Mouse (Mus musculus): ENCODE results near the gene Ankrd65.

Ankrd65 gene

DNA sequence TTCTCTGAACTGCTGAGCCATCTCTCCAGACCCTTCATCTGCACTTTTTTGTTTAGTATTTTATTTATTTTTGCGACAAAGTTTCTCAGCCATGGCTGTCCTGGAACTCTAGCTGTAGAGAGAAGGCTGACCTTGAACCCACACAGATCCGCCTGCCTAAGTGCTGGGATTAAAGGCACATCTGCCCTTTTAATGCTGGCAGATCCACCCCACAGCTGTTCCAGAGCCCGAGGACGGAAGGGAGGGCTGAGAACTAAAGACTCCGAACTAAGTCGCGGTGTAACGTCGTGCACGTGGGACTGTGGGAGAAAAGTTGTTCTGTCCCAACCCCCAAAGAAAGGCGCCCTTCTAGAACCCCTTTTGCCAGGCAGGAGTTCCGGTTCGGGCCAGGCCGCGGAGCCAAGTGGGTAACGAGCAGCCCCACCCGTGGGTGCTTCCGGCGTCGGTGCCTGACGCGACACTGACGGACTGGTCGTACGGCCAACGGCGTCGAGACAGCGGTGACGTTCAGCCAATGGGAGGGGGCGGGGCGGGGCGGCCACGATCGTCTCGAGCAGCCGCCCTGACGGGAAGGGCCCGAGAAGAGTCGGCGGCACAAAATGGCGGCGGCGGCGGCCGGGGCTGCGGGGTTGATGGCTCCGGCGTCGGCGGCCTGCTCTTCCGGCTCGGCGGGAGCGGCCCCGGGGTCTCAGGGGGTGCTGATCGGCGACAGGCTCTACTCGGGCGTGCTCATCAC is 21.9 kb downstream of the Ankrd65 start, which contains the start of gene Ccnl2:
Gene Ccnl2 (plus strand): TSS at position 561 of the 736 bp plus-strand sequence.
- DNase-seq (ENCODE audit: low spot score in 2 of 2), result peak; percentile 85 to 91

DNA sequence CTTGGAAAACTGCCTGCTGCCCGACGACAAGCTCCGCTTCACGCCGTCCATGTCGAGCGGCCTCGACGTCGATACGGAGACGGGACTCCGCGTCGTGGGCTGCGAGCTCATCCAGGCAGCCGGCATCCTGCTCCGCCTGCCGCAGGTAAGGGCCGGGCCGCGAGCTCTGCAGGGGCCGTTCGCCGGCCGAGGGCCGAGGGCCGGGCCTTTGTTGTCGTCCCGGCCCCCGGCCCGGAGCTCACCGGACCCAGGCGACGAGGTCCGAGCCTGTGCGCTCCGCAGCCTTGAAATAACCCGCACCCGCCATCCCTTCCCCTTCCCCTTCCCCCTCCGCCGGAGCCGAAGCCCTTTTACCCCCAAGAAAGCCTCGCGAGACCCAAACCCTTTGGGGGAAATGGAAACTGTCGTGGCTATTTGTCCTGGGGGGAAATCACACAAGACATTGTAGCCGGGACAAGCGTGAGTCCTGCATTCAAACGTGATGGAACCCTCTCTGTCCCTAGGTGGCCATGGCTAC is 22.5 kb downstream of the Ankrd65 start:
- no peak for DNase-seq (ENCODE audit: low spot score in 2 of 2)

DNA sequence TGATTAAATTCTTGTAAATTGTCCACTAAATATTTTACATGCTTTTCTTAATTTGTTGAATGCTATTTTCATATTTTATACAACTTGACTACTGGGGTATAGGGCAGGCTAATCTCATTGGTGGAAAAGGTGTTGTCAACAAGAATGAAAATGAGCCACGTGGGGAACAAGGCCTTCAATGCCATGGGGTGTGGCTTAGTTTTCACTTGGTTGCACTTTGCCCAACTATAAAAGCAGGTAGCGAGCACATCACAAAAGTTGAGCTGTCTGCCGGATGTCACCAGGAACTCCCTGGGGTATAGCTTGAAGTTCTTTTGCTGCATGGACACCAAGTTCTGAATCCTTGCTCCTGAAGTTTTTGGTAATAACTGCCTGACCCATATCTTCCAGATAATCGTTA is 27.3 kb downstream of the Ankrd65 start:
- DNase-seq (ENCODE audit: low spot score in 2 of 2), result no peak

DNA sequence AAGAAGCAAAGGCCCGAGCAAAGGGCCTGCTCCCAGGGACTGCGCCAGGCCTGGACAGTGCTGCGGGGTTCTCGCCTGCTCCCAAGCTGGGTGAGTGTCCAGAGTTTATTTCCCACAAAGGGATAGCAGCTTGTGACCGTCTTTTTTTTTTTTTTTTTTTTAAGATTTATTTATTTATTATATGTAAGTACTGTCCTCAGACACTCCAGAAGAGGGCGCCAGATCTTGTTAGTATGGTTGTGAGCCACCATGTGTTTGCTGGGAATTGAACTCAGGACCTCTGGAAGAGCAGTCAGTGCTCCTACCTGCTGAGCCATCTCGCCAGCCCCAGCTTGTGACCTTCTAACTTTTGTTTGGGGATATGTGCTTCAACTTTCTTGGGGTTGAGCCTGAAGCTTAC is 30.8 kb downstream of the Ankrd65 start:
- no peak for DNase-seq (ENCODE audit: low spot score in 2 of 2)

DNA sequence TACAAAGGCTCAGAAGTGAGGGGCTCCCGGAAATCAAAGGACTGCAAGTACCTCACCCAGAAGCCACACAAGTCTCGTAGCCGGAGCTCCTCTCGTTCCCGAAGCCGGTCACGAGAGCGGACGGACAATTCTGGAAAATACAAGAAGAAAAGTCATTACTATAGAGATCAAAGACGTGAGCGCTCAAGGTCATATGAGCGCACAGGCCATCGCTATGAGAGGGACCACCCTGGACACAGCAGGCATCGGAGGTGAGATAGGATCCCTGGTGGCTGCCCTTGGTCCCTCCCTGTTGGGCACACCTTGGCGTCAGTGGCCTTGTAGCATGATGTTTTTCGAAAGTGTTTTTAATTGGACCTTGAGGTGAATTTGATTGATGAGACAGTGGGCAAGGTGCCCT is 33.2 kb downstream of the Ankrd65 start:
- no peak for DNase-seq (ENCODE audit: low spot score in 2 of 2)

DNA sequence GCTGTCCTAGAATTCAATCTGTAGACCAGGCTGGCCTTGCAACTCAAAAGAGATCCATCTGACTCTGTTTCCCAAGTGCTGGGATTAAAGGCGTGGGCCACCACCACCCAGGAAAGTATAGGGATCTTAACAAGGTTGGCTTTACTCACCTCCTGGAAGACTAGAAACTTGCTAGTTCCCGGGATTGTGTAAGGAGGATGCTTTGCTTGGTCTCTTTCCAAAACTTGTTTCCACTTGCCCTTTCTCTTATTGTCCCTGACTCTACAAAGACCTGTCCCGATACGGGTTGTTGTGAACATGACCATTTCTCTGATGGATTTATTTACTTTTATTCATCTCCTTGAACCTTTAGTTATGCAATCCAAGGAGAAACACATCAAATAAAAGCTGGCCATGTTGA is 39.6 kb downstream of the Ankrd65 start:
- no peak for DNase-seq (ENCODE audit: low spot score in 2 of 2)

DNA sequence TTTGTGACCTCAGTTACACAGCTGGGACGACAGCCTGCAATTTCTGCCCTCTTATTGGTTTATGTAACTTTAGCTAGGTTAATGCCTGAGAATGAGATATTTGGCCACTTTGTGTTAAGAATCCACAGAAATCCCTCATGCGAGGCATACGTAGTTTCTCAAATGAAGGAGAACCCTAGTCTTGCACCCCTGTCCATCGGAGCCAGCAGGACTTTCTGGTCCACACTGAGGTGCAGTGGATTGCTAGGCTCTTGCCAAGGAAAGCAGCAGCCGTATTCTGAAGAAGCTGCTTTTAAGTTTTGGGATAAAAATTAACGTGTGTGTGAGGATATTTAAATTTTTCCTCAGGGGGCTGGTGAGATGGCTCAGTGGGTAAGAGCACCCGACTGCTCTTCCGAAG is 40.4 kb downstream of the Ankrd65 start:
- DNase-seq (ENCODE audit: low spot score in 2 of 2), result no peak

DNA sequence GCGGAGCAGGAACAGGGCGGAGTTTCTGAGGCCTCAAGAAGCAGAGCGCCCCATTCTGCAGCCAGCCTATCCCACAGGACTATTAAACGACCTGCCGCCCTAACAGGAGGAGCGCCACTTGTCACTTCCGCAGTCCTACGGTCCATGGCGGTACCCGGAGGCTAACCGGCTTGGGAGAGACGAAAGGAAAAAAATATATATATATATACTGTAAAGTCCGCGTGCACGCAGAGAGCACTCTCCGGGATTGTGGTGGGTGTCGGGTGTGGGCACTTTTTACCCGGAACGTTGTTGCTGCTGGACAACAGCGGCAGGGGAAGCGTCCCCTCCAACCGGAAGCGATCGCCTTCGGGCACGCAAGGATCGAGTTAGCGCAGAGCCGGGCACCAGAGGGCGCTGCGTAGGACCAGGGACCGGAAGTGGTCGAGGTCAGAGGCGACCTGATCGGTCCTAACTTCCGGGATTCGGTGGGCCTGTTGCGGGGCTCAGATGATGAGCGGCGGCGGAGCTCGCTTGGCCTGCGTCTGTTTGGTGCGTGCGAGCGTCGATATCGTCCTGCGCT is 41.0 kb downstream of the Ankrd65 start, which contains the start of gene Aurkaip1:
Gene Aurkaip1 (plus strand): TSS at position 68 of the 562 bp plus-strand sequence.
- DNase-seq (ENCODE audit: low spot score in 2 of 2), result peak; percentile 85 to 97

DNA sequence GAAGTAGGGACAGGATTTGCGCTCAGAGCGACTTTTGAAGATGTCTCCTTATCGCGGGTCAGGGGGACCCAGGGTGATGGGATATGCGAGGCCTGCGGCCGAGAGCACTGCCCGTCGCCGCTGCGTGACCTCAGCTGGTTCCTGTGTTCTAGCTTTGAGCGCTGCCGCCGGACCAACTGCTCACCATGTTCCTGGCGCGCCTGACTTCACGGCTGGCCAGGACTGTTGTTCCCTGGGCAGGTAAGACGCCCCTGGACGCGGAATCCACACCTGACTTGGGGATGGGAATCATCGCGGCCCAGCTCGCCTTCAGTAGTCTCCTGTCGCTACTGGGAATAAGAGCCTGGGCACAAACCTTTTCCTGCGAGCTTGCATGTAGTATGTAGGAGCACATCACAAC is 41.6 kb downstream of the Ankrd65 start:
- peak in 1 of 2 experiments; percentile 29 for DNase-seq (ENCODE audit: low spot score in 2 of 2)

DNA sequence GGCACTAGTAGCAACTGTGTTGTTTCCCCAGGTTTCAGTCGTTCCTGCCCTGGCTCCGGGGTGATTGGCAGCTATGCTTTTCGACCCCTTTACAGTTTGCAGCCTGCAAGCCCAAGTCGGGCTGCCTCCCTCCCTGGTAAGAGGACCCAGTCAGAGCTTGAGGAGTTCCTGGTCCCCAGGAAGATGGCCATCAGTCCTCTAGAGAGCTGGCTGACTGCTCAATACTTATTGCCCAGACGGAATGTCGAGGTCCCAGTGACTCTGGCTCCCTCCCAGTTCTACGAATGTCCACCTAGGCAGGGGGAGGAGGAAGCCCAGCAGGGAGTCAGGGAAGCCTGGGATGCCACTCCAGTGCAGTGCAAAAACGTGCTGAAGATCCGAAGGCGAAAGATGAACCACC is 42.1 kb downstream of the Ankrd65 start:
- DNase-seq (ENCODE audit: low spot score in 2 of 2), result no peak

DNA sequence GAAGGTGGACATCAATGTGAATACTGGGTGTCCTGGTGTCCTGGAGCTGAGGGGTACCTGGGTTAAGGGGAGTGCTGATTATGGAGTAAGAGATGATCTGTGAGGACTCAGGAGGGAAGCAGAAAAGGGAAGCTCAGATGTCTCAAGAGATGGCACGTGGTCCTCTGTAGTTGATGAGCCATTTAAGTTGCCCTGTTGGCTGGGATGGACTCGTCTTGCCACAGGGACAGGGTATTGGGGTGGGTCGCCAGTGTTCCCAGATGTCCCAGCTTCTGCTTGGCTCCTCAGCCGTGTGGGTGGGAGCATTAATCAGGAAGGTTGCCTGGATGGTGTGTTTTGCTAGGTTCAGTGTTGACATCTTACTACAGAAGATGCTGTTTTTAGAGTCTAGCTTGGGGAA is 43.0 kb downstream of the Ankrd65 start:
- no peak for DNase-seq (ENCODE audit: low spot score in 2 of 2)

DNA sequence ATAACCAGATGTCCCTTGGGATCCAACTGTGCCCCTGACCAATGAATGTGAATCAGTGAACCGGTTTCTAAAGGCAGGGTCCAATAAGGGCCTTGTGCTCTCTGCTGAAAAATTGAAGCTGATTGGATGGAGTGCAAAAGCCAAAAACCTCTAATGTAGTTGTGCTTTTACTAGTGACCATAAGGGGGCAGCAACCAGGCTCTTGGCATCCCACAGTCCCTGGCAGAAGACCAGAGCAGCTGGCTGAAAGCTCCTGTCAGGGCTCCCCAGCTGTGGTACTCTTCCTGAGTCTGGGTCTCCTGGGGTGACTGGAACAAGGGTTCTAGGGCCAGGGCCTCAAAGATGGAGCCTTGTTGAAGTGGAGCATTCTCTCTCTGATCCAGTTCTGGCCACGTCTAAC is 43.6 kb downstream of the Ankrd65 start:
- peak; percentile 59 to 80 for DNase-seq (ENCODE audit: low spot score in 2 of 2)

DNA sequence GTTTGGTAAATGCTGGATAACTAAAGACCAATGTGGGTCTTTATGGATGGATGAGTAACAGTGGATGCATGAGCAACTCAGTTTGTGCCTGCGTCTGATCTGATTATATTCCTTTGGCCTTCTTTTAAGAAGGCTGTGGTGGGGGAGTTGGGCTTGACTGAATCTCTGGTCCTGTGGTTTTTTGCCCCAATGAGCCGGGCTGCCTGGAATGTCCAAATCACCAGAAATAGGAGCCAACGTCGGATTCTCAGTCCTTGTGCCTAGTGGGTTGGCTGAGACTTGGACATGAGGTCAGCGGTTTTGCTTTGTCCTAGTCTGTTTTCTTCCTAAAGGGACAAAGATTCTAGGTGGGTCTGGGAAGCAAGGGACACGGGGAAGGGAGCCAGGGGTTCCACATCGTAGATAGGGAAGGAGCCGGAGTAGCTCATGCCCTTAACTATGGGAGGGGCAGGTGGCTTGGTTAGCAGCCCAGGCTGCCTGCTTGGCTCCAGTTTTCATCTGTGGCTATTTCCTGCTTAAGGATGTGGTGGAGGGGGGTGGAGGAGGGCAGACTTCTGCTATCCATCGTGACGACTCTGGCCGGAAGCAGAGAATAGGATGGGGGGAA is 47.3 kb downstream of the Ankrd65 start:
- no peak for DNase-seq (ENCODE audit: low spot score in 2 of 2)

DNA sequence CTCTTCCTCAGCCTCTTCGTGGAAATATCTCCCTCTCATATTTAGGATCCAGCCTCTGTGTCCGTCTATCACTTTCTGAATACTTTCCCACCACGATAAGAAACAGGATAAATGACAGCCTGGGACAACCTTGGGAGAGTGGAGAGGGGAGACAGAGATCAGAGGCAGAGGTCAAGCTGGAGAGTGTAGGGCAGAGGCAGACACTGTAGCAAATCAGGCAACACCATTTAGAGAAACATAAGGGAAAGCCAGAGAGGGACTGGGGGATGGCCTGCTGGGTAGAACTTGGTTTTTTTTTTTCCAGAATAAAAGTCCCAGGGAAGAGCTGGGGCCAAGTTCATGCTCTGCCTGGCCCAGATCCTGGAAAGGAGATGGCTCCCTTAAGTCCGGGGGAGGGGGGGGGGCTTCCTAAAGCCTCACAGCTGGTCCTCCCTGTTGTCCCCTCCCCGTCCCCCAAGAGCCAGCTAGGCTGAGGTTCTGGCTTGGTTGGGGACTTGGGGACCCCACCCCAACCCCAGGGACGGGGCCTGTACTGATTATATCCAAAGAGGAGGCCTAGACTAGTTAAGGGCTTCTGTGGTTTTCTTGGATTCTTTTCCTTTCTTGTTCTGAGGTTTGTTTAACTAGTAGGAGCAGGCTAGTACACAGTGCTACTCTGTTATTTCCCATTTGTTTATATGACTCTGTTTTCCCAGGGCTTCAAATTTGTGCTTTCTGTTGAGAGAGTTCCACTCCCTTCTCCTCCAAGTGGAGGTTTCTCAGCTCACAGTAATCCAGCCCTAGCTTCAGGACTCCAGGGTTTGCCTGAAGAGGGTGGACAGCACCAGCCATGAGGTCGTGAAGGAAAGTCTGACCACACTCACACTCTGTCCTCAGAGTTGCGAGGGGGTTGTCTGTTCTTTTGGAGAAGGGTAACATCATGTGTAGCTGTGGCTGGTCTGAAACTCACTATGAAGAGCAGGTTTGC is 48.2 kb downstream of the Ankrd65 start:
- DNase-seq (ENCODE audit: low spot score in 2 of 2), result no peak

DNA sequence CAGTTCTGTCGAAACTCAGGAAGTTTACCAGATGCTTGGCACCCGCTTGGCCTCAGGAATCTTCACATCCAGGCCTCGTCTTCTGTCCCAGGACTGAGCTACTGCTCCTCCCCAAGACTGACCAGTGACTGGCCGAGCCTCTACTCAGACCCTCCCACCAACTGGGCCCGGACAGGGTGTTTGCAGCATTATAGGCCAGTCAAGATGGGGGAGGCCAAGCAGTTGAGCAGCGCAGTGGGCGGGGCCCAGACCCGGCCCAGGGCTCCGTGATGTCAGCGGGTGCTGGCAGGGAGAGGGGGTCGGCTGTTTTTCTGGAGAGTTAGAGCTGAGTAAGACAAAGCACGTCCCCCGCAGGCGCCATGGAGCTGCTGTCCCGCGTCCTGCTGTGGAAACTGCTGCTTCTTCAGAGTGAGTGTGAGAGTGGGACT is 49.3 kb downstream of the Ankrd65 start, which contains the start of gene Mxra8:
Gene Mxra8 (plus strand): TSS at position 198 of the 428 bp plus-strand sequence.
- DNase-seq (ENCODE audit: low spot score in 2 of 2), result no peak

DNA sequence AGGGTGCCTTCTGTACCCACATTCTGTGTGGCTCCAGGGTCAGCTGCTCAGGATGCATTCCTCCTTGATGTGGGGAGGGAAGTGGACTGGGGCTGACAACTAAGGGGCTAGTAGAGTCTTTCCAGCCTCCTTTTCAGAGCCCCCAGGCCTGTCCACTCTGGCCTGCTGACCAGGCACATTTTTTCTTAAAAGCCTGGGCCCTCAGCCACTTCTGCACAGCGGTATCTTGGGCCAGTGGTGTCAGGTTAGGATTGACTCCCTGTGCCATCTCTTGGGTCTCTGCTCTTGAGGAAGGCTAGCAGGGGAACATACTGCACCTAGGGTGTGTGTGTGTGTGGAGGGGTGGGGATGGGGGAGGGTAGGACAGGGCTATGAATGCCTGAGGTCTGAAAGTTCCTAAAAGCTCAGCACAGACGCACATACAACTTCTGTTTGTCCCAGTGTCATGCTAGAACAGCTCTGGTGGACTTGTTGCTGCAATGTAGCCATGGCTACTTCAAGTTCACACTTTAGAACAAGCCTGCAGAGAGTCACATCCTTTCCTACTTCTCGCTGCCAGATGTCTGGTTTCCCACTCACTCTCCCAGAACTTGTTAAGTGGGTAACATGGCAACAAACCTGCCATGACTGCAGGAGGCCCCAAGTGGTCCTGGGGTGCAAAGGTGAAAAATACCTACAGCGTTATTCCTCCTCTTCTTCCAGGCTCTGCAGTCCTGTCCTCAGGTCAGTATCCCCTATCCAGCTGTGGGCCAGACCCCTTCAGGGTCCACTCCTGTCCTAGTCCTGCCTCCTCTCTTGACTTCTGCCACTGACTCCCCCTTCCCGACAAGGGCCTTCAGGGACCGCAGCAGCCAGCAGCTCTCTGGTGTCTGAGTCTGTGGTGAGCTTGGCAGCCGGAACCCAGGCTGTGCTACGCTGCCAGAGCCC is 50.1 kb downstream of the Ankrd65 start:
- no peak for DNase-seq (ENCODE audit: low spot score in 2 of 2)

DNA sequence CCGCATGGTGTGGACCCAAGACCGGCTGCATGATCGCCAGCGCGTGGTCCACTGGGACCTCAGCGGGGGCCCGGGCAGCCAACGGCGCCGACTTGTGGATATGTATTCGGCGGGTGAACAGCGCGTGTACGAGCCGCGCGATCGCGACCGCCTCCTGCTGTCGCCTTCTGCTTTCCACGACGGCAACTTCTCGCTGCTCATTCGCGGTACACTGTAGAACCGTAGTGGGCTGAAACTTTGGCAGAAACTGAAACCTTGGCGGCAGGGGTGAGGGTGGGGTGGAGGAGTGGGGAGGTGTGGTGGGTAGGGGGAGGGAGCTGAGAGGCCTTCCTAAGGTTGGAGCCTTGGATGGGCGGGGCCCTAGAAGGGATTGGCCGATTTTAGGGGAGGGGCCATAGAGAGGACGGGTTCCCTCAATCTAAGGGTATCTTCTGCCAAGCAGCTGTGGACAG is 50.8 kb downstream of the Ankrd65 start:
- DNase-seq (ENCODE audit: low spot score in 2 of 2), result no peak

DNA sequence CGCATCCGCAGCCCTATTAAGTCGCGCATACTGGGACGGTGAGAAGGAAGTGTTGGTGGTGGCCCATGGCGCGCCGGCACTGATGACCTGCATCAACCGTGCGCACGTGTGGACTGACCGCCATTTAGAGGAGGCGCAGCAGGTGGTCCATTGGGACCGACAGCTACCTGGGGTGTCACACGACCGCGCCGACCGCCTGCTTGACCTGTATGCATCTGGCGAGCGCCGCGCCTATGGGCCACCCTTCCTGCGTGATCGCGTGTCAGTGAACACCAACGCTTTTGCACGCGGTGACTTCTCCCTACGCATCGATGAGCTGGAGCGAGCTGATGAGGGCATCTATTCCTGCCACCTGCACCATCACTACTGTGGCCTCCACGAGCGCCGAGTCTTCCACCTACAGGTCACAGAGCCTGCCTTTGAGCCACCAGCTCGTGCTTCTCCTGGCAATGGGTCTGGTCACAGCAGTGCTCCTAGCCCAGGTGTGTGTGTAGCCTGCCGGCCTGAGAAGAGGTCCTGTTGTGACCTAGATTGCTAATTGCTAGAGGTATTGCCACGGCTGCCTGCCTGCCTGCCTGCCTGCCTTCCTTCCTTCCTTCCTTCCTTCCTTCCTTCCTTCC is 51.5 kb downstream of the Ankrd65 start:
- no peak for DNase-seq (ENCODE audit: low spot score in 2 of 2)

DNA sequence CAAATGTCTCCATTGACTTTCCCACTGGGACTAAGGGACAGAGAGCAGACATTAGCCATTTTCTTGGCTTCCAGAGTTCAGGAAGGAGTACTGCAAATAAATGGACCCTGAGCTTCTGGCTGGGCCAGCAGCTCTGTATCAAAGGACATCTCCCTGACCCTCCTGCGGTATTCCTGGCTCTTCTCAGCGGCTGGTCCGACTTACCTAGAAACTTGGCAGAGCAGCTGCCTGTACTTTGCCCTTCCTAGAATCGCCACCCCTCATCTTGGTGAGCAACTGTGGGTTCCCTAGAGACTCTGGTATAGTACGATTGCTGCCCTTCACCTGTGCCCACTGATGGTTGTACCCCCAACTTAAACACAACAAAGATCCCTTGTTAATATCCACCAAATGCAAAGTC is 53.0 kb downstream of the Ankrd65 start:
- no peak for DNase-seq (ENCODE audit: low spot score in 2 of 2)

Measured in left cerebral cortex, adult 9 months (tissue).